Mouse (Mus musculus) Patski (cell line): Measurements from ENCODE around the gene Bicd1. TPM values are rescaled to one million over a fixed set of nuclear protein-coding genes. Genes with fewer than 3 reads are reported as not detected.
A peak's percentile ranks its signal among the peaks of the same experiment; 100 is the strongest.
"Not testable (repeated sequence)": the region's sequence is repeated elsewhere in the genome, so short reads cannot be mapped to it uniquely, and the experiment has no call there.

Experiments
- ATAC-seq: fragments of 100-300 bp; one replicate; pipeline ENCODE4 v1.8.0; 2021
- CTCF ChIA-PET: fragments of 350-600 bp; sonication (Branson Sonifier 250); formaldehyde crosslinking; loops from one replicate; lab custom pipeline; 2022; ENCODE audit warnings: inconsistent platforms; lab: Charles Lee
- POLR2A ChIA-PET: fragments of 350-600 bp; sonication (Branson Sonifier 250); formaldehyde crosslinking; loops from one replicate; lab custom pipeline; 2022; ENCODE audit warnings: antibody characterized with exemption, inconsistent platforms; lab: Charles Lee
- DNase-seq: peaks from one replicate; pipeline ENCODE4 v3.0.0-alpha.2; 2011; ENCODE audit warnings: low read depth, low spot score
- H3K27me3 ChIP-seq: fragments of 371-371 bp; one replicate; pipeline ENCODE4 v1.5.1; 2021
- CTCF ChIP-seq: fragments of 100-300 bp; IDR thresholded peaks from one replicate; pipeline ENCODE4 v1.5.1; 2021
- in situ Hi-C: fragments of 300-500 bp; cut with MboI; formaldehyde crosslinking; loops from 3 replicates; pipeline ENCODE4 v1.11.1; 2018; ENCODE audit warnings: low pct_unique_long_range_greater_than_20kb, mixed read lengths
- polyA plus RNA-seq: library from polyadenylated mRNA; unstranded; gene quantifications from one replicate; pipeline ENCODE4 v1.2.3, GENCODE M21; 2021

Gene Bicd1
- polyA plus RNA-seq, 1 experiment from 2014 or later, result 10.6 TPM

DNA sequence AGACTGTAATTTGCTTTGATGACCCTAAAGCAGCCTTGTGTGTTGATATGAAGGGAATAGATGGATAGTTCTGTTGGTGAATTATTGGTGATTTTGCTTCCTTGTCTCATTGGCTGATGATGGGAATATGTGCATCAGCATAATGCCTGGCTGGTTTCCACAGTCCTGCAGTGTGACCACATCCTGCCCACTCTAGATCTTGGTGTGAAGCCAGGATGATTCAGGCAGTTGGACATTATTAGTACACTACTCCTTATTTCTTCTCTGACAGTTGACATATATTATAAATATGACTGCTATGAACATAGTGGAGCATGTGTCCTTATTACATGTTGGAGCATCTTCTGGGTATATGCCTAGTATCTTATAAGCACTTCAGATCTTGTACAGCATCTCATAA, 4.6 kb downstream of the Bicd1 start:
- no peaks in the 10 kb centered on the region for H3K27me3 ChIP-seq
- ChIA-PET POLR2A (no interaction called here), CTCF (no interaction called here)
- no peak for ATAC-seq
- in situ Hi-C loops, result no loop called here
- DNase-seq, result no peak
- no peak for TF ChIP-seq CTCF

DNA sequence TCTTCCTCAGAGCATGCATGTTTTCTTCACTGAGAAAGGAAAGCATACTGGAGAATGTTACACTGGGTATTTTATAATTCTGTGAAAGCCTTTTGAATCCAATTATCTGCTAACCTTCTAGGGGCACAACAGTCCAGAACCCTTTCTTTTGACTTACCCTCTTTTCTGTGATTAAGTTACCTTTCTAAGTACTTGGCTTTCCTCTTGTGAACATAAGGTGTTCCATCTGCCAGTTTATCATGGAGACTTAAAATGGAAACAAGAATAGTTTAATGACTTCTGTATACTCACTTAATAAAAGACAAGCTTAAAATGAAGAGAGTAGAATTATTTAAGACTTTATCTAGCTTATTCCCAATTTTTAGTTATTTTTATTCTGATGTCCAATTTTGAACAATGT, 16.1 kb downstream of the Bicd1 start:
- DNase-seq (no peak), ATAC-seq (no peak)
- CTCF ChIA-PET, result no interaction called here
- TF ChIP-seq CTCF, result no peak
- POLR2A ChIA-PET, result no interaction called here
- in situ Hi-C loops, result no loop called here
- no peaks in the 10 kb centered on the region for H3K27me3 ChIP-seq

DNA sequence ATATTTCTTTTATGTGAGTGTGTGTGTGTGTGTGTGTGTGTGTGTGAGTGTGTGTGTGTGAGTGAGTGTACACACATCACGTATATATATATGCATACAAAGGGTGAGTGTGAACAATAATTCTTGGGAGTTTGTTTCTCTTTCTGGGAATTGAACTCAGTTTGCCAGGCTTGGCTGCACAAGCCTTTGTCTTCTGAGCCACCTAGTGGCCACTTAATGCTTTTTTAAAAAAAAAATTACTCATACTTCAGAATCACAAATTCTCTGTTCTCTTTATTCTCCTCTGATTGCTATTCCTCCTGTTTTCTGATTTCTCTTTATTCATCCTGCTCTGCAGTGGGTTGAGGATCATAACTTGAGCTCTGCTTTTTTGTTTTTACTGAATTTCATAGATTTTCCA, 30.5 kb downstream of the Bicd1 start:
- DNase-seq (no peak), ATAC-seq (no peak)
- TF ChIP-seq CTCF, result peak; percentile 59
- POLR2A ChIA-PET, result no interaction called here
- no peaks in the 10 kb centered on the region for H3K27me3 ChIP-seq
- in situ Hi-C loops, result no loop called here
- CTCF ChIA-PET, result no interaction called here

DNA sequence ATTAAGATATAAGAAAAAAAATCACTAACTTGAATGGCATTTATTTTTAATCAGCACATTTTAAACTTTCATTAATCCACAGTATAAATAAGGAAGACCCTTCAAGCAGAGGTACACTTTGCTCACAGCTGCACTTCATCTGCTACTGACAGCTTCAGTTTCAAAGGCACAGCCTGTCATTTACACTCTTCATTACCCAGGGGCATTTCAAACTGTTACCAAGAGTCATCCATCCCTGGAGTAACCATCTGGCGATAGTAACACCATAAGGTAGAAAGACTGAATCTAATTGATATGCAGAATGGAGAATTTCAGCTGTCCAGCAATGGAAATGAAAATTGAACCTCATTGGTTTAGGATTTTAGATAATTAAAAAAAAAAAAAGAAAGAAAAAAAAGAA, 34.2 kb downstream of the Bicd1 start:
- ChIA-PET CTCF (no interaction called here), POLR2A (no interaction called here)
- ATAC-seq, result no peak
- H3K27me3 ChIP-seq, result no peaks in the 10 kb centered on the region
- in situ Hi-C loops, result no loop called here
- no peak for TF ChIP-seq CTCF
- no peak for DNase-seq

DNA sequence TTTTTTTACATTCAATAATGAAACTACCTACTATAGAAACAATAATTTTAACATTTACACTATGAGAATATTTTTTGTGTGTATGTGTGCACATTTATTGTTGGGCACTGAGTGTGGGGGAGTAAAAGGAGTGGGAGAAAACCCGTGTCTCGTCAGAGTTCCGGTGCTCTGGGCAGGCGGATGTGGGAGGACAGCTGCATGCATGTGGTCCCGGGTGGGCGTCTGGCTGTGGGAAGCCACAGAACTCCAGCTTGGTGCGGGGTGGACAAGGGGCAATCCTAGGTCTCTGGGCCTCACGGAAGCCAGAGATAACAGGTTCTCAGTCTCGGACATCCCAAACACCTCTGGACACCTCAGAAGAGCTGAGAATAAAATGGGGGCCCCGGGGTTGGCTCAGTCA, 37.2 kb downstream of the Bicd1 start:
- no peak for ATAC-seq
- no peak for TF ChIP-seq CTCF
- POLR2A ChIA-PET, result no interaction called here
- CTCF ChIA-PET, result no interaction called here
- no peaks in the 10 kb centered on the region for H3K27me3 ChIP-seq
- DNase-seq, result no peak
- in situ Hi-C loops, result no loop called here

DNA sequence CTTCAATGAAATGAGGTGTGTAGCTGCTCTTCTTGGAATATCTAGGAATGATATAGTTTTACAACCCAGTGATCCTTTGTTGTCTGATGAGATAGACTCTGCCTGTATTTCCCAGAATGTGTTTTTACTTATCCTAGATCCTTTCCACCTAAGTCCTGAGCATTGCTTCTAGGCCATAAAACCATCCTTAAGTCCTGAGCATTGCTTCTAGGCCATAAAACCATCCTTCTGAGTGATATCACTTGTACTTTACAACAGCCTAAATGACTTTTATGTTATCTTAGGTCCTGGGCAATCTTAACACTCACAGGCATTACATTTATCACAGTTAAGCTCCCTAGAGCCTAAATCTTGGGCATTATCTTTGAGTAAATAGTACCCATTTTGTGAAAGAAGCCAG, 48.6 kb downstream of the Bicd1 start:
- ChIA-PET POLR2A (no interaction called here), CTCF (no interaction called here)
- H3K27me3 ChIP-seq, result no peaks in the 10 kb centered on the region
- no peak for TF ChIP-seq CTCF
- DNase-seq (no peak), ATAC-seq (no peak)
- in situ Hi-C loops, result no loop called here

DNA sequence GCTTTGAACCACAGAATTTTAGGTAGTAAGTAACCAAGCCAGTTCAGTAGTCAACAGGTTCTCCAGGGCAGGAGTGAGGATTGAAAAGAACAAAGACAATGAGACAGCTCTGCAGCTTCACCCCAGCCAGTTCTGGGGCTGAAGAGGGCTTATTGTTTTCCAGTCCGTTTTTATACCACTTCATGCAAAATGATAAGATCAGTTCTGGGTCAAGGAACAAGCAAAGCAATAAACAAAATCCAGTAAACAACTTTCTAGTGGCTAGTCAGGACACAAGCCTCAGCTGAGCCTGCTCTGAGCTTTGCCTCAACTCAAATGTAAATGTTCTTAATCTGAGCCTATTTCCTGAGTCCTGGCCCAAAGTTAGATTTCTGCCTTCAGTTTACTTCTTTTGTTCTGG, 52.3 kb downstream of the Bicd1 start:
- H3K27me3 ChIP-seq, result no peaks in the 10 kb centered on the region
- POLR2A ChIA-PET, result no interaction called here
- CTCF ChIA-PET, result interaction anchor here (1.0 kb wide), 1 partner anchor 329 kb away, joined by 4 read pairs; no protein-coding TSS in a partner anchor
- no peak for TF ChIP-seq CTCF
- DNase-seq (no peak), ATAC-seq (no peak)
- in situ Hi-C loops, result no loop called here

DNA sequence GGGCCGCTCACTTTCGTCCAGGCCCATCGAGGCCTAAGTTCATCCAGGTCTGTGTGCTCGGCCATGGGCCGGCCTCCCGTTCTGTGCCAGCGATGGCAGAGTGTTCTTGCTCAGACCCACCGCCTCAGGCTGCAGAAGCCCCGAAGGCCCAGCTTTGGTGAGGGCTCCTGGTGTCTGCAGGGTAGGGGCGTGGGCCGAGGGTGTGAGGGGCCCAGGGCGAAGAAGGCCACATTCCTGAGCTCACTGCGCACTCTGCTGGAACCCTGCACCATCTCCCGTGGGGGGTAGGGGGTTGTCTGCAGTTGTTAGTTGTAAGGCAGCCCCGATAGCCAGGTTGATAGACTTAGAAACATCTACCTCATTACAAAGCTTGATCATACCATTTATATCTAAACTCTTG, 62.8 kb downstream of the Bicd1 start:
- ChIA-PET POLR2A (no interaction called here), CTCF (no interaction called here)
- DNase-seq, result no peak
- ATAC-seq, result no peak
- TF ChIP-seq CTCF, result no peak
- H3K27me3 ChIP-seq, result no peaks in the 10 kb centered on the region
- in situ Hi-C loops, result no loop called here

DNA sequence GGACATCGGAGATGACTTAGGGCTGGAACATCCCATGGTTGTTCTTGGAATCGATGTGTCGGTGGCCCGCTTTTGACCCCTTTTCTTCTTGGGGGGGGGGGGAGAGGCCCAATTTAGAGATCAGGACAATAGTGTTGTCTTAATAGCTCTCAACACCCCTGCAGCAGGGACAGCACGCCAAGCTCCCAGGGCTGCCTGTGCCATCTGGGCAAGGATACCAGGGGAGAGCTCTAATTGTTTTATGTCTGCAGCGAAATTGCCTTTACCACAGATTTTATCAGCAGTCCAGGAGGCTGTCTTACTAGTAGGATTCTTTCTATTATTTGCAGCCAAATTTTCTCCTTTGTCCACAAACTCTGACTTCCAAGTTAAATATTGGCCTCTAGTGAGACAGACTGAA, 63.8 kb downstream of the Bicd1 start:
- DNase-seq, ATAC-seq, H3K27me3 ChIP-seq, POLR2A ChIA-PET, CTCF ChIA-PET, in situ Hi-C loops: not testable (repeated sequence)

DNA sequence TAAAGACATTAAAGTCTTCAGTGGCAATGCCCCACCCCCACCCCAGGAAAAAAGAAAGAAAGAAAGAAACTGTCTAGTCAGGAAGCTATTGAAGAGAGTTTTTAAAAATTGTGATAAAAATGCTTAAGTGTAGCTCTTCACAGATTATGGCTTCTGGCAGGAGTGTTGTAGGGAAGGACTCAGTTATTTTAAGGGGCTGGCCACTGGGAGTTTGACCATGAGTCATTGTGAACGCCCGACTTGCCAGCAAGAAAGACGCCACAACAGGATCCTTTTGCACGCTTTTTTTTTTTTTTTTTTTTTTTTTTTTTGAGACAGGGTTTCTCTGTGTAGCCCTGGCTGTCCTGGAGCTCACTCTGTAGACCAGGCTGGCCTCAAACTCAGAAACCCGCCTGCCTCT, 73.2 kb downstream of the Bicd1 start:
- ATAC-seq, POLR2A ChIA-PET, H3K27me3 ChIP-seq, in situ Hi-C loops, DNase-seq: not testable (repeated sequence)
- CTCF ChIA-PET, result interaction anchor here (1.6 kb wide), 1 partner anchor 15 kb away, joined by 5 read pairs; no protein-coding TSS in a partner anchor

DNA sequence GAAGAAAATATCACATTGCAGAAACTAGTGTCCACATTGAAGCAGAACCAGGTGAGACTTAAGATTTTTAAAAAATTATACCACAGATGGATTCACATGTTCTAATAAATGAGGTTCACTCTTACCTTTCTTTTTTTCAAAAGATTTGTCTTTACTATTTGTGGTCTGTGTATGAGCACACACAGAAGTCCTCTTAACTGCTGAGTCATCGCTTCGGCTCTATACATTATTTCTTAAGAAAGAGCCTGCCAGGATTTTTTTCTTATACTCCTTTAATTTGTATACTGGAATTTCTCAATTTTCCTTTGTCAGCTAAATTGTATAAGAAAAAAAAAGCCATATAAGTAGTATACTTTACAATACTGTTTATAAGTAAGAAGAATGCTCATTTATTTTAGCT, 86.0 kb downstream of the Bicd1 start:
- no peak for DNase-seq

DNA sequence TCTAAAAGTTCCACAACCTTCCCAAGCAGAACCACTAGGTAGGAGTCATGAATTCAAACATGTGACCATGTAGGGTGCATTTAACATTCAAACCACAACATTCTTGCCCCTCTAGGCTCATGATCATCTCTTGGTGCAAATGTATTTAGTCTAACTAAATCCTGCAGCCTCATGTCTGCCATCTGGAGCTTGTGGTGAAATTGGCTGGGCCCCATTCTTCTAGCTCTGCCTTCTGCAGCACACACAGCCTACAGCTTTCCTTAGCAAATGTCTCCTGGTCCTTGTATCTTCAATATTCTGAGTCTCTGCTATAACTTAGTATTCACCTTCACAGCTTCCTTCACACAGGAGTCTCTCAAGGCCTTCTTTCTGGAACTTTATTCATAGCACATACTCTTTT, 87.2 kb downstream of the Bicd1 start:
- ATAC-seq (no peak), DNase-seq (no peak)
- ChIA-PET CTCF (interaction anchor here (2.3 kb wide), 1 partner anchor 8 kb away, joined by 4 read pairs; no protein-coding TSS in a partner anchor), POLR2A (no interaction called here)
- in situ Hi-C loops, result no loop called here
- H3K27me3 ChIP-seq, result no peaks in the 10 kb centered on the region
- no peak for TF ChIP-seq CTCF

More for the DNA sequence above, 86.0 kb downstream of the Bicd1 start:
- TF ChIP-seq CTCF, result no peak
- POLR2A ChIA-PET, result no interaction called here
- in situ Hi-C loops, result no loop called here
- CTCF ChIA-PET, result interaction anchor here (1.2 kb wide), 1 partner anchor 11 kb away, joined by 3 read pairs; no protein-coding TSS in a partner anchor
- no peaks in the 10 kb centered on the region for H3K27me3 ChIP-seq
- ATAC-seq, result no peak
